Mouse (Mus musculus): Measurements from ENCODE around the gene Rapgef1. TPM values are rescaled to one million over a fixed set of nuclear protein-coding genes. Genes with fewer than 3 reads are reported as not detected.

Gene Rapgef1
- polyA plus RNA-seq, 1 experiment from 2014 or later: 11.4 TPM

DNA sequence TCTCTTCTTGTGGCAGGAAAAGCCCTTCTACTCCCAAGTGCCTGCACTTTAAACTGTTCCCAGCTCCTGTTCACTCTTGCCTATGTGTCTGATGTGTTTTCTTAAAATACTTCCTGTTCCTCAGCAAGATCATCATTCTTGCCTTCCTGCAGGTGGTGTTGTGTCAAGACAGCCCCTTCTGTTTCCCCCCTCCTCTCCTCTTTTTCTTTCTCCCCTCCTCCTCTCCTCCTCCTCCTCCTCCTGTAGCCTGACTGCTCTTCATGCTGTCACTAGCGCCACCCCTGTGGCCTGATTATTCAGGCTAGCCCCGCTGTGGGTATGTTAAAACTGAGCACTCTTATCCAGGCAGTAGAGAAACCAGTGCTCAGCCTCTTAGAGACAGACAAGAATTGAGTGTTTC is 65.0 kb downstream of the Rapgef1 start:
- Histone ChIP-seq H3K9ac (replicated peaks; ENCODE audit: low read depth) (no peak overlapping the region), H3K9me3 (ENCODE audit: low read length) (no peaks in the 10 kb centered on the region), H3K27ac (ENCODE audit: low read length) (no peak overlapping the region), H3K4me3 (ENCODE audit: low read depth, low read length) (no peak overlapping the region), H3K4me1 (ENCODE audit: insufficient read depth, low read depth, low read length) (no peaks in the 10 kb centered on the region), H3K27me3 (replicated peaks; ENCODE audit: insufficient read depth, low read length) (no peaks in the 10 kb centered on the region), H3K4me2 (replicated peaks; ENCODE audit: low read depth, low read length) (no peak overlapping the region), H3K36me3 (ENCODE audit: insufficient read depth, low read length) (peaks cover 3% of the 10 kb centered on the region; the same call in 1 of the 2 replicates)
- 73% methylated on average over 2 of the region's 2 CpGs for WGBS
- ATAC-seq (no peak), DNase-seq (ENCODE audit: low spot score) (no peak)
- no peak for TF ChIP-seq EP300 (IDR thresholded peaks at IDR 0.05)
- TF ChIP-seq CTCF (IDR thresholded peaks at IDR 0.05): no peak

DNA sequence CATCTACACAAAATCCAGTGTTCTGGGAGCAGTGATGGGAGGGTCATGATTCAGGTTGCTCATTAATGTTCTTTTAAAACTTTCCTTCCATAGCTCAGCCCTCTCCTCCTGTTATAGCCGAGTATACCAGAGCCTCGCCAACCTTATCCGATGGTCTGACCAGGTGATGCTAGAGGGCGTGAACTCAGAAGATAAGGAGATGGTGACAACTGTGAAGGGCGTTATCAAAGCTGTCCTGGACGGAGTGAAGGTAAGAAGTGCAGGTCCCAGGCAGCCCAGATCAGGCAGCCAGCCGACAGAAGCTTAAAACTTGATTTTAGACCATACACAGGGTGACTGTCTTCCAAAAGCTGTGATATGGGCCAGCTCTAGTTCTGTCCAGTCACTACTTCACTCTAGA is 69.5 kb downstream of the Rapgef1 start:
- H3K36me3 ChIP-seq (ENCODE audit: insufficient read depth, low read length): peaks cover 13% of the 10 kb centered on the region; the same call in 1 of the 2 replicates
- ATAC-seq (no peak), DNase-seq (ENCODE audit: low spot score) (no peak)
- no peak overlapping the region for H3K9ac ChIP-seq (replicated peaks; ENCODE audit: low read depth)
- no peak overlapping the region for H3K4me2 ChIP-seq (replicated peaks; ENCODE audit: low read depth, low read length)
- no peak overlapping the region for H3K27ac ChIP-seq (ENCODE audit: low read length)
- H3K4me1 ChIP-seq (ENCODE audit: insufficient read depth, low read depth, low read length): no peaks in the 10 kb centered on the region
- H3K9me3 ChIP-seq (ENCODE audit: low read length): no peaks in the 10 kb centered on the region
- no peak overlapping the region for H3K4me3 ChIP-seq (ENCODE audit: low read depth, low read length)
- WGBS: 84% methylated on average over 7 of the region's 7 CpGs
- H3K27me3 ChIP-seq (replicated peaks; ENCODE audit: insufficient read depth, low read length): no peaks in the 10 kb centered on the region
- TF ChIP-seq CTCF (IDR thresholded peaks at IDR 0.05): no peak
- no peak for TF ChIP-seq EP300 (IDR thresholded peaks at IDR 0.05)

DNA sequence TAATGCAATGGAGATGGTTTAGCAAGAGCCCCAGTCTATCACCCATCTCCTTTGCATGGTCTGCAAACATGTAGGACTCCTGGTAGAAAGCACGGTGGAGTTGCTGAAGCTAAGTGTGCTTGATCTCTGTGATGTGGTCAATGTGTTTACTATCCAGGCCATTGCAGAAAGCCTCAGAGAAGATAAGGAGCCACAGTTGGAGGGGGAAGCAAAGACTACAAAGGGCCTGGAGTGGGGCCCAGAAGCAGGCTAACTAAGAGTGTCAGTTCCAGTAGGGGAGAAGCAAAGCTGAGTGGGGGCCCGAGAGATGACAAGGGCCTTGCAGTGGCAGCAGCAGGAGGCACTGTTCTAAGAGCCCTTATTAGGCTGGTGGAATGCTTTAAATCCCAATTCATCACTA is 70.0 kb downstream of the Rapgef1 start:
- H3K9ac ChIP-seq (replicated peaks; ENCODE audit: low read depth): no peak overlapping the region
- H3K27me3 ChIP-seq (replicated peaks; ENCODE audit: insufficient read depth, low read length): no peaks in the 10 kb centered on the region
- H3K4me2 ChIP-seq (replicated peaks; ENCODE audit: low read depth, low read length): no peak overlapping the region
- H3K27ac ChIP-seq (ENCODE audit: low read length): no peak overlapping the region
- no peak for TF ChIP-seq EP300 (IDR thresholded peaks at IDR 0.05)
- TF ChIP-seq CTCF (IDR thresholded peaks at IDR 0.05): no peak
- no peaks in the 10 kb centered on the region for H3K4me1 ChIP-seq (ENCODE audit: insufficient read depth, low read depth, low read length)
- DNase-seq (ENCODE audit: low spot score): no peak
- WGBS: 37% methylated on average over 2 of the region's 2 CpGs
- no peak overlapping the region for H3K4me3 ChIP-seq (ENCODE audit: low read depth, low read length)
- ATAC-seq: no peak
- peaks cover 16% of the 10 kb centered on the region; the same call in 1 of the 2 replicates for H3K36me3 ChIP-seq (ENCODE audit: insufficient read depth, low read length)
- H3K9me3 ChIP-seq (ENCODE audit: low read length): no peaks in the 10 kb centered on the region

DNA sequence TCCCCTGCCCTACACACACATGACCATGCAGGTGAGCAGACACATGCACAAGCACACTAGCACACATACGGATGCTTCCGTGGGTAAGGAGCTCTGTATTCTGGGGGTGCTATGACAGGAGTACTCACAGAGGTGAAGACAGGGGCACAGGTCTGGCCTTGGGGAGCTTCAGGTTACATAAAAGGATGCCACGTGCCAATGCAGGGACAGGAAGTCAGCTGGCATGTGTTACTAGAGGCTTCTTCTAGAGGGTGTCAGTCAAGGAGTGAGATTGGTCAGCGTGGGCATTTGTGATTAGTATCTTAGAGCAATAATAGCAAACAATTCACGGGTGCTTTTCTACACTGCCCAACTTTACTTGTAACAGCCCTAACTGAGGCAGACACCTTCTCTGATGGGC is 71.5 kb downstream of the Rapgef1 start:
- H3K4me2 ChIP-seq (replicated peaks; ENCODE audit: low read depth, low read length): no peak overlapping the region
- no peak overlapping the region for H3K27ac ChIP-seq (ENCODE audit: low read length)
- no peak for DNase-seq (ENCODE audit: low spot score)
- TF ChIP-seq CTCF (IDR thresholded peaks at IDR 0.05) (no peak), EP300 (IDR thresholded peaks at IDR 0.05) (no peak)
- peaks cover 16% of the 10 kb centered on the region; the same call in 1 of the 2 replicates for H3K36me3 ChIP-seq (ENCODE audit: insufficient read depth, low read length)
- H3K4me1 ChIP-seq (ENCODE audit: insufficient read depth, low read depth, low read length): no peaks in the 10 kb centered on the region
- ATAC-seq: no peak
- H3K4me3 ChIP-seq (ENCODE audit: low read depth, low read length): no peak overlapping the region
- H3K27me3 ChIP-seq (replicated peaks; ENCODE audit: insufficient read depth, low read length): no peaks in the 10 kb centered on the region
- H3K9ac ChIP-seq (replicated peaks; ENCODE audit: low read depth): no peak overlapping the region
- H3K9me3 ChIP-seq (ENCODE audit: low read length): no peaks in the 10 kb centered on the region
- WGBS: 79% methylated on average over 5 of the region's 5 CpGs

DNA sequence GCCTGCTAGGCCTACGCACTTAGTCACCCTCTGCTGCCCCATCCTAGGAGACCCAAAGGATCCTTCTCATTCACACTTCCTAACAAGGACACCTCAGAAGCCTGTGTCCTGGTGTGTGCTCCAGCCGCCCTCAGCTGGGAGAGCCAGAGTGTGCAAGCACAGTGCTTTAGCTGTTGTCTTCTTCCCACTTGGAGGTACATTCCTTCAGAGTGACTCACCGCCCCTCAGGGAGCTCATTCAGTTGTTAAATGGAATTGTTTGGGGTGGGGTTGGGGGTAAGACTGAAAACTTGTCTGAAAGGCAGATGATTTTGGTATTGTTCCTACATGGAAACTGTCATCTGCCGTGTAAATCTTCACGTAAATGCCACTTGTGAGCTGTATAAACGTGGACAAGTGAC is 72.0 kb downstream of the Rapgef1 start:
- Histone ChIP-seq H3K4me1 (ENCODE audit: insufficient read depth, low read depth, low read length) (no peaks in the 10 kb centered on the region), H3K36me3 (ENCODE audit: insufficient read depth, low read length) (peaks cover 16% of the 10 kb centered on the region; the same call in 1 of the 2 replicates), H3K4me3 (ENCODE audit: low read depth, low read length) (no peak overlapping the region), H3K27me3 (replicated peaks; ENCODE audit: insufficient read depth, low read length) (no peaks in the 10 kb centered on the region), H3K9me3 (ENCODE audit: low read length) (no peaks in the 10 kb centered on the region), H3K9ac (replicated peaks; ENCODE audit: low read depth) (no peak overlapping the region), H3K27ac (ENCODE audit: low read length) (no peak overlapping the region), H3K4me2 (replicated peaks; ENCODE audit: low read depth, low read length) (no peak overlapping the region)
- DNase-seq (ENCODE audit: low spot score) (no peak), ATAC-seq (peak; percentile 70)
- 61% methylated on average over 6 of the region's 6 CpGs for WGBS
- TF ChIP-seq CTCF (IDR thresholded peaks at IDR 0.05) (no peak), EP300 (IDR thresholded peaks at IDR 0.05) (no peak)

DNA sequence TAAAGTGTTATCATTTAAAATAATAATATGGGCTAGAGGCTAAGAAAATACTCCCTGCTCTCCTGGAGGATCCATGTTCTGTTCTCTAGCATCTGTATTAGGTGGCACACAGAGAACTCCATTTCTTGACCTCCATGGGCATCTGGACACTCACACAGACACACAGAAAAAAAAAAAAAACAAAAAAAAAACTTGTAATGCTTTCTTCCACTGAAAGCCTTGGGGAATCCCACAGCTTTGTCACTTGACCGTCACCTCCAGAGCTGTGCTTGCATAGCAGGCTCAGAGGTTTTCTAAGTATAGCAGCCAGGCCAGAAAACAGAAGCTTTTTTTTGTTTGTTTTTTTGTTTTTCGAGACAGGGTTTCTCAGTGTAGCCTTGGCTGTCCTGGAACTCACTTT is 72.7 kb downstream of the Rapgef1 start:
- peaks cover 16% of the 10 kb centered on the region; the same call in 1 of the 2 replicates for H3K36me3 ChIP-seq (ENCODE audit: insufficient read depth, low read length)
- 98% methylated on average over 2 of the region's 2 CpGs for WGBS
- no peak for TF ChIP-seq CTCF (IDR thresholded peaks at IDR 0.05)
- no peak for TF ChIP-seq EP300 (IDR thresholded peaks at IDR 0.05)

More for the DNA sequence above, 72.7 kb downstream of the Rapgef1 start:
- H3K27me3 ChIP-seq (replicated peaks; ENCODE audit: insufficient read depth, low read length): no peaks in the 10 kb centered on the region
- H3K27ac ChIP-seq (ENCODE audit: low read length): no peak overlapping the region
- H3K4me3 ChIP-seq (ENCODE audit: low read depth, low read length): no peak overlapping the region
- H3K9ac ChIP-seq (replicated peaks; ENCODE audit: low read depth): no peak overlapping the region
- DNase-seq (ENCODE audit: low spot score) (no peak), ATAC-seq (no peak)
- H3K4me2 ChIP-seq (replicated peaks; ENCODE audit: low read depth, low read length): no peak overlapping the region
- no peaks in the 10 kb centered on the region for H3K4me1 ChIP-seq (ENCODE audit: insufficient read depth, low read depth, low read length)
- no peaks in the 10 kb centered on the region for H3K9me3 ChIP-seq (ENCODE audit: low read length)

Measured in lung, postnatal 0 days (tissue).